Mouse (Mus musculus) MEL (cell line): ENCODE data around the gene Ifnar2. TPM values are rescaled to one million over a fixed set of nuclear protein-coding genes. Genes with fewer than 3 reads are reported as not detected.

Source experiments
- DNase-seq: peaks from one replicate; pipeline ENCODE4 v3.0.0; 2011; ENCODE audit warnings: low read depth, low spot score
- H3K27ac ChIP-seq: 2 replicates; pipeline ENCODE4 v1.5.1; 2012; ENCODE audit warnings: low read depth, mild to moderate bottlenecking, control low read depth, low read length, moderate library complexity; ENCODE audit not compliant: control insufficient read depth
- H3K27me3 ChIP-seq, 2 experiments: fragments of 150-350 bp in 1 of 2; sonication (generic) in 1 of 2; 2 replicates each; pipeline ENCODE4 v1.6.1; 2012; ENCODE audit warnings: low read length in 2 of 2, mild to moderate bottlenecking in 2 of 2, improper control_type of control experiment in 1 of 2, moderate library complexity in 1 of 2; ENCODE audit not compliant: insufficient read depth in 2 of 2, control insufficient read depth in 1 of 2
- H3K36me3 ChIP-seq, 2 experiments: 2 replicates each; pipeline ENCODE4 v1.6.1; 2012 to 2014; ENCODE audit warnings: low read length in 2 of 2, improper control_type of control experiment in 1 of 2, inconsistent platforms in 1 of 2, mild to moderate bottlenecking in 1 of 2; ENCODE audit not compliant: insufficient read depth in 2 of 2, control insufficient read depth in 1 of 2
- H3K4me1 ChIP-seq, 2 experiments: fragments of 150-350 bp in 1 of 2; sonication (generic) in 1 of 2; 2 replicates each; pipeline ENCODE4 v1.6.1; 2012; ENCODE audit warnings: low read length in 2 of 2, improper control_type of control experiment in 1 of 2, mild to moderate bottlenecking in 1 of 2; ENCODE audit not compliant: insufficient read depth in 2 of 2, control insufficient read depth in 1 of 2
- H3K4me3 ChIP-seq, 2 experiments: fragments of 150-350 bp in 1 of 2; sonication (generic) in 1 of 2; 2 replicates each; pipeline ENCODE4 v1.5.1; 2012; ENCODE audit warnings: low read depth in 2 of 2, low read length in 2 of 2, mild to moderate bottlenecking in 2 of 2, moderate library complexity in 2 of 2, control low read depth in 1 of 2, improper control_type of control experiment in 1 of 2; ENCODE audit not compliant: control insufficient read depth in 1 of 2, insufficient read depth in 1 of 2
- H3K79me2 ChIP-seq: 2 replicates; pipeline ENCODE4 v1.6.1; 2012; ENCODE audit warnings: mild to moderate bottlenecking, low read length, moderate library complexity; ENCODE audit not compliant: control insufficient read depth, poor library complexity, insufficient read depth
- H3K9ac ChIP-seq: 2 replicates; pipeline ENCODE4 v1.6.1; 2012; ENCODE audit warnings: low read depth, mild to moderate bottlenecking, control low read depth, low read length, moderate library complexity; ENCODE audit not compliant: control insufficient read depth, poor library complexity, severe bottlenecking
- H3K9me3 ChIP-seq: fragments of 150-350 bp; sonication (generic); replicated peaks from 2 replicates; pipeline ENCODE4 v1.6.1; 2012; ENCODE audit warnings: mild to moderate bottlenecking, low read length, improper control_type of control experiment, moderate library complexity; ENCODE audit not compliant: insufficient read depth
- CHD1 ChIP-seq: IDR thresholded peaks from 2 replicates; pipeline ENCODE4 v1.6.1; 2012; ENCODE audit warnings: low read depth, mild to moderate bottlenecking, inconsistent platforms, low read length, improper control_type of control experiment
- CHD2 ChIP-seq: IDR thresholded peaks from 2 replicates; pipeline ENCODE4 v1.6.1; 2011; ENCODE audit warnings: low read length, improper control_type of control experiment
- CTCF ChIP-seq, 3 experiments: IDR thresholded peaks in 2 of 3; conservative IDR thresholded peaks in 1 of 3; 2 replicates each; pipeline ENCODE4 v1.5.1; 2011 to 2012; ENCODE audit warnings: low read length in 3 of 3, low read depth in 2 of 3, mild to moderate bottlenecking in 2 of 3, improper control_type of control experiment in 1 of 3, inconsistent platforms in 1 of 3, mixed read lengths in 1 of 3, moderate library complexity in 1 of 3; ENCODE audit not compliant: control insufficient read depth in 1 of 3, insufficient read depth in 1 of 3, poor library complexity in 1 of 3, severe bottlenecking in 1 of 3
- E2F4 ChIP-seq: IDR thresholded peaks from 2 replicates; pipeline ENCODE4 v1.6.1; 2011; ENCODE audit warnings: low read depth, low read length, improper control_type of control experiment, borderline replicate concordance
- ELF1 ChIP-seq: IDR thresholded peaks from 2 replicates; pipeline ENCODE4 v1.6.1; 2014; ENCODE audit warnings: low read depth, mild to moderate bottlenecking, inconsistent platforms, low read length, improper control_type of control experiment, moderate library complexity
- GABPA ChIP-seq: IDR thresholded peaks from 2 replicates; pipeline ENCODE4 v1.6.1; 2012; ENCODE audit warnings: low read depth, mild to moderate bottlenecking, inconsistent platforms, low read length, improper control_type of control experiment, moderate library complexity
- KAT2A ChIP-seq: conservative IDR thresholded peaks from 2 replicates; pipeline ENCODE4 v1.6.1; 2012; ENCODE audit warnings: low read depth, low read length, improper control_type of control experiment, inconsistent platforms
- MEF2A ChIP-seq: IDR thresholded peaks from 2 replicates; pipeline ENCODE4 v1.6.1; 2014; ENCODE audit warnings: low read depth, mild to moderate bottlenecking, inconsistent platforms, low read length, improper control_type of control experiment; ENCODE audit not compliant: poor library complexity, insufficient replicate concordance, severe bottlenecking; ENCODE audit errors: extremely low read depth
- MYC ChIP-seq: IDR thresholded peaks from 2 replicates; pipeline ENCODE4 v1.6.1; 2011; ENCODE audit warnings: low read depth, mild to moderate bottlenecking, low read length, improper control_type of control experiment, moderate library complexity
- POLR2A ChIP-seq, 2 experiments: IDR thresholded peaks; 2 replicates each; pipeline ENCODE4 v1.6.1; 2011 to 2012; ENCODE audit warnings: low read length in 2 of 2, mild to moderate bottlenecking in 2 of 2, control low read depth in 1 of 2, improper control_type of control experiment in 1 of 2, low read depth in 1 of 2, moderate library complexity in 1 of 2; ENCODE audit not compliant: control insufficient read depth in 1 of 2, insufficient read depth in 1 of 2, poor library complexity in 1 of 2
- POLR2AphosphoS2 ChIP-seq: IDR thresholded peaks from 2 replicates; pipeline ENCODE4 v1.6.1; 2011; ENCODE audit warnings: low read length, improper control_type of control experiment
- RCOR1 ChIP-seq: IDR thresholded peaks from 2 replicates; pipeline ENCODE4 v1.6.1; 2012; ENCODE audit warnings: low read depth, mild to moderate bottlenecking, inconsistent platforms, low read length, improper control_type of control experiment
- SMC3 ChIP-seq: IDR thresholded peaks from 2 replicates; pipeline ENCODE4 v1.6.1; 2011; ENCODE audit warnings: low read depth, low read length, improper control_type of control experiment
- TAL1 ChIP-seq: IDR thresholded peaks from 2 replicates; pipeline ENCODE4 v1.6.1; 2012; ENCODE audit warnings: mild to moderate bottlenecking, inconsistent platforms, low read length, moderate library complexity, mixed read lengths
- TBP ChIP-seq: IDR thresholded peaks from 2 replicates; pipeline ENCODE4 v1.8.0; 2011; ENCODE audit warnings: low read depth, low read length, improper control_type of control experiment
- TCF12 ChIP-seq: IDR thresholded peaks from 2 replicates; pipeline ENCODE4 v1.6.1; 2014; ENCODE audit warnings: low read depth, mild to moderate bottlenecking, inconsistent platforms, low read length, improper control_type of control experiment, moderate library complexity
- USF1 ChIP-seq: IDR thresholded peaks from 2 replicates; pipeline ENCODE4 v1.6.1; 2014; ENCODE audit warnings: low read depth, mild to moderate bottlenecking, inconsistent platforms, low read length, improper control_type of control experiment, moderate library complexity
- ZC3H11A ChIP-seq: IDR thresholded peaks from 2 replicates; pipeline ENCODE4 v1.6.1; 2012; ENCODE audit warnings: low read depth, mild to moderate bottlenecking, inconsistent platforms, low read length, improper control_type of control experiment
- ZMIZ1 ChIP-seq: IDR thresholded peaks from 2 replicates; pipeline ENCODE4 v1.6.1; 2012; ENCODE audit warnings: low read depth, mild to moderate bottlenecking, inconsistent platforms, low read length, improper control_type of control experiment, moderate library complexity
- polyA plus RNA-seq, 2 experiments: library from polyadenylated mRNA; stranded (reverse) in 1 of 2; unstranded in 1 of 2; fragments of >175 nt in 1 of 2; fragments of >200 nt in 1 of 2; gene quantifications; 2 replicates each; pipeline versions ENCODE4 v1.2.1 to v1.2.4; 2012; ENCODE audit warnings: low replicate concordance in 2 of 2, low read depth in 1 of 2; ENCODE audit not compliant: insufficient read length in 2 of 2, insufficient read depth in 1 of 2, missing spikeins in 1 of 2
- total RNA-seq: library from RNA; depleted of rRNA; stranded (reverse); fragments of 300-350 nt; gene quantifications from 2 replicates; pipeline ENCODE4 v1.2.3, GENCODE M21; 2012

The Ifnar2 gene
- total and polyA plus RNA-seq, 3 experiments, result 21.8 to 38.3 TPM; not detected in 1

GRCm38 (mm10) chr16:91415391-91416189 lies 43.0 kb downstream of the Ifnar2 start:
- Histone ChIP-seq H3K9me3 (no peaks in the 10 kb centered on the region), H3K4me3 (no peak overlapping the region), H3K27me3 (no peaks in the 10 kb centered on the region), H3K4me1 (peaks cover 5 to 6% of the 10 kb centered on the region in 2 experiments; a peak in 1 of 4 replicates), H3K9ac (no peak overlapping the region), H3K36me3 (peaks cover 4% of the 10 kb centered on the region in 2 experiments; a peak in 3 of 4 replicates), H3K27ac (no peak overlapping the region), H3K79me2 (no peaks in the 10 kb centered on the region)
- no peak for TF ChIP-seq E2F4
- TF ChIP-seq ZMIZ1, result no peak
- TF ChIP-seq GABPA, result no peak
- peak; percentile 23; the same call in 1 of the 2 replicates for TF ChIP-seq USF1
- no peak for DNase-seq

- H3K9ac ChIP-seq, result no peak overlapping the region
- H3K4me3 ChIP-seq, result no peak overlapping the region
- DNase-seq, result no peak
- peaks cover 5 to 6% of the 10 kb centered on the region in 2 experiments; a peak in 1 of 4 replicates for H3K4me1 ChIP-seq
- no peak for TF ChIP-seq ZMIZ1
- no peak for TF ChIP-seq E2F4
- no peak for TF ChIP-seq TBP
- TF ChIP-seq RCOR1, result no peak
- no peak for TF ChIP-seq KAT2A
- TF ChIP-seq POLR2A (IDR thresholded peaks at IDR 0.05; ENCODE audit: control insufficient read depth in 1 of 2, insufficient read depth in 1 of 2, low read depth in 1 of 2, low read length in 2 of 2, poor library complexity in 1 of 2), result no peak
- no peak for TF ChIP-seq CHD2
- TF ChIP-seq USF1, result no peak
- TF ChIP-seq SMC3, result no peak
- TF ChIP-seq TCF12, result no peak
- peaks cover 4% of the 10 kb centered on the region in 2 experiments; a peak in 3 of 4 replicates for H3K36me3 ChIP-seq
- no peak overlapping the region for H3K27ac ChIP-seq
- no peaks in the 10 kb centered on the region for H3K27me3 ChIP-seq
- H3K9me3 ChIP-seq, result no peaks in the 10 kb centered on the region
- H3K79me2 ChIP-seq, result no peaks in the 10 kb centered on the region
Measured at GRCm38 (mm10) chr16:91416357-91416756, 43.8 kb downstream of the Ifnar2 start.

- DNase-seq, result no peak
- Histone ChIP-seq H3K27me3 (no peaks in the 10 kb centered on the region), H3K4me3 (no peak overlapping the region), H3K36me3 (peaks cover 4% of the 10 kb centered on the region in 2 experiments; a peak in 3 of 4 replicates), H3K79me2 (no peaks in the 10 kb centered on the region), H3K4me1 (peaks cover 5 to 6% of the 10 kb centered on the region in 2 experiments; a peak in 1 of 4 replicates), H3K27ac (no peak overlapping the region), H3K9ac (no peak overlapping the region), H3K9me3 (no peaks in the 10 kb centered on the region)
- TF ChIP-seq TCF12 (no peak), ELF1 (no peak), E2F4 (no peak), USF1 (no peak), MYC (no peak), ZC3H11A (no peak), KAT2A (no peak), MEF2A (no peak), POLR2AphosphoS2 (no peak), TAL1 (no peak), CHD1 (no peak), CTCF (IDR thresholded peaks at IDR 0.05 in 2 of 3, conservative IDR thresholded peaks at IDR 0.05 in 1 of 3; ENCODE audit: control insufficient read depth in 1 of 3, insufficient read depth in 1 of 3, low read depth in 2 of 3, low read length in 3 of 3, poor library complexity in 1 of 3, severe bottlenecking in 1 of 3) (no peak), POLR2A (IDR thresholded peaks at IDR 0.05; ENCODE audit: control insufficient read depth in 1 of 2, insufficient read depth in 1 of 2, low read depth in 1 of 2, low read length in 2 of 2, poor library complexity in 1 of 2) (no peak)
Measured at GRCm38 (mm10) chr16:91416938-91417337, 44.4 kb downstream of the Ifnar2 start.
